18 mouse cellular contexts compared by ENCODE assay signal in genomic region chr15:85807404-85807803, GRCm38 (mm10). TPM values are rescaled to one million over a fixed set of nuclear protein-coding genes. Genes with fewer than 3 reads are reported as not detected.
"Had no signal": no experiment of that assay in that cellular context is flagged by ENCODE, and none has a peak within 500 bp of the region (broad histone marks: within the 10 kb centered on the region; RNA-seq: fewer than 3 reads in every experiment).

No protein-coding gene starts in this region.

- H3K9ac ChIP-seq: liver, embryonic 14.5 days; lung, embryonic 14.5 days; midbrain, embryonic 12.5 days; neural tube, embryonic 13.5 days; neural tube, embryonic 15.5 days had no signal

- DNase-seq: lung, adult 18-20 months; lung, embryonic 14.5 days; lung, postnatal 10 days; lung, postnatal 4 days; midbrain, embryonic 14.5 days; retina, postnatal 1 day; right cerebral cortex, adult 18-20 months; right cerebral cortex, postnatal 25 days; right cerebral cortex, postnatal 4 days; spleen, adult 18-20 months had no signal

- H3K27ac ChIP-seq: liver, embryonic 14.5 days; midbrain, embryonic 10.5 days; midbrain, embryonic 12.5 days; neural tube, embryonic 13.5 days; neural tube, embryonic 15.5 days had no signal

- H3K9me3 ChIP-seq: midbrain, embryonic 10.5 days; midbrain, embryonic 12.5 days; neural tube, embryonic 13.5 days; neural tube, embryonic 15.5 days had no signal

- H3K4me3 ChIP-seq: midbrain, embryonic 10.5 days; midbrain, embryonic 12.5 days; myocyte; neural tube, embryonic 13.5 days; neural tube, embryonic 15.5 days had no signal

- H3K36me3 ChIP-seq: midbrain, embryonic 10.5 days; midbrain, embryonic 12.5 days; neural tube, embryonic 13.5 days; neural tube, embryonic 15.5 days had no signal

- H3K4me2 ChIP-seq: lung, embryonic 14.5 days; midbrain, embryonic 12.5 days; neural tube, embryonic 13.5 days; neural tube, embryonic 15.5 days had no signal

- H3K27me3 ChIP-seq: midbrain, embryonic 12.5 days; neural tube, embryonic 13.5 days; neural tube, embryonic 15.5 days had no signal

- ATAC-seq: midbrain, embryonic 16.5 days had no signal

RNA-seq across cellular contexts. Expression of gene Pkdrej, which starts 14.1 kb away (rescaled TPM):
- total RNA-seq: megakaryocyte, adult 5-6 weeks had no signal
- polyA plus RNA-seq: midbrain, embryonic 10.5 days; midbrain, embryonic 16.5 days; myocyte had no signal
